Mouse (Mus musculus): ENCODE measurements around the gene Olfr678.
"Not testable (repeated sequence)": the region's sequence is repeated elsewhere in the genome, so short reads cannot be mapped to it uniquely, and the experiment has no call there.

Gene Olfr678

DNA sequence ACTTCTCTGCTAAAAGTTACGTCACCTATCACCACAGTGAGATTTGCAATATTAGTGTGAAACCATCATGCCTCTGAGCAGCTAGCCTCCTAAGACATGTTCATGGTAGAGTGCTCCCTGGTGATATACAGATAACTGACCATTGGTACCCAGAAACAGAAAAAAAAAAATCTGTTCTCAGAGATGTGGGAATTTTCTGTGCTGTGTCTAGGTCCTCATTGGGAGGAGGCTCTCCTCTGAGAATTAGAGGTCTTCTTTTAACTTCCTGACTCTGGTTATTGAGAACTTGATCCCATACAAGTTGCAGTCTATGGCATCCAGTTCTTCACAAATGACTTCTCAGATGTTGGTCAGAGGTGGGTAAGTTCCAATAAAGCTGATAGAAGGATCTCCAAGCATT is at the start of gene Olfr678:
Olfr678 (plus strand) TSS at position 301 of the 400 bp plus-strand sequence.
- no peak for DNase-seq (ENCODE audit: low spot score)

GRCm38 (mm10) chr7:105022530-105022929 is 41.7 kb upstream of the Olfr678 start:
- no peak for DNase-seq (ENCODE audit: low spot score)

- DNase-seq (ENCODE audit: low spot score), result no peak
These were observed 35.9 kb upstream of the Olfr678 start, which contains the start of gene Olfr675 for GRCm38 (mm10) chr7:105028360-105028759. Gene Olfr675, minus strand, starts transcription at chr7:105028460.

DNA sequence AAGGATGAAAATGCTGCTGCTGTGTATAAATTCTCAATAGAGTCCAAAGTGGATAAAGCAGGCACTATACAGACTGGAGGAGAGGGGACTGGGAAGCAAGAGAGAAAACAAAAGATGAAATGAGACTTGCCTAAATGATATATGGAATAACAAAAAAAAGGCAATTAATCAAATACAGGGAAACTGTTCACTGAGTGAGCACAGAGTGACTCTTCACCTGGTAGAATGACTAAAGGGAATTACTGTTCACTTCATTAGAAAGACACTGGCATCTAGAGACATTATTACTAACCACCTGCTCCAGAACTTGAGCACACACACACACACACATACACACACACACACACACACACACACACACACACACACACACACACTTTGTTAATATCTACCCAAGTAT is 31.9 kb upstream of the Olfr678 start, which contains the start of gene Olfr676:
Olfr676 (plus strand) TSS at position 301 of the 400 bp plus-strand sequence.
- DNase-seq (ENCODE audit: low spot score), result no peak

- not testable (repeated sequence) for DNase-seq (ENCODE audit: low spot score)
These were observed 30.4 kb upstream of the Olfr678 start for GRCm38 (mm10) chr7:105033836-105034235.

GRCm38 (mm10) chr7:105058951-105059350 is 5.3 kb upstream of the Olfr678 start:
- DNase-seq (ENCODE audit: low spot score), result no peak

GRCm38 (mm10) chr7:105080905-105081304 is 16.6 kb downstream of the Olfr678 start, which contains the start of gene Olfr679:
Gene Olfr679, plus strand, starts transcription at chr7:105081205.
- DNase-seq (ENCODE audit: low spot score), result no peak

DNA sequence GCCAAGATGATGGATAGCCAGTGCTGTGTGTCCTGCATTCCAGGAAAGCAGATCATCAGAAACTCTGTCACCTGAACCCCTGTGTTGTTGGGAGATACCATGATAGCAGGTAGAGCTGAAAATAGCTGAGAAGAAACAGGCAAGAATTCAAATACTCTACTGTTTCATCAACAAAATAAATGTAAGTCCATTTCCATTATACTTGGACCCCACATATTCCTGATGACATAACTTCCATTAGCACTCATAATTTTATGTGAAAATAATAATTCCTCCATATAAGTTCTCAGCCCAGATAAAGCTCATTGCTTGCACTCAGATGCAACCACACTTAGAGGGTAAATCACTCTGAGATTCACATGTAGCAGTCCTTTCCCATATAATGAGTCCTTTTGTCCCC is 28.4 kb downstream of the Olfr678 start, which contains the start of gene Olfr680-ps1:
Olfr680-ps1 (minus strand) TSS at position 101 of the 400 bp plus-strand sequence.
- DNase-seq (ENCODE audit: low spot score), result not testable (repeated sequence)

DNA sequence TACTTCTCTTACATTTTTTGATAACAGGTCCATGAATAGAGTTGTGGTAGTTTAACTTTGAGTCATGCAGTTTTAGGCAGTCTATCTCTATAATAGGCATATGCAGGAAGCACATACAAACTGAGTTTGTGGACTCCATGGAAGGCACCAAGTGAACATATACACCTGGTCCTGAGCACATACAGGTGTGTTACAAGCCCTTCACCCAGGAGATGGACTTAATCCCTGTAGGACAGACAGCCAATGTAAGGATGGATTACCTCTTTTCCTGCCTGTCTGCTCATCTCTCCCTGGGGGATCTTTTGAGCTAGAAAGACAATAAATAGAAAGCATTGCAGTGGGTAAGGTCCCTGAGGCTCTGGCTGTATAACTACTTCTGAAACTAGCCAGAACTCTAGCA is 52.3 kb downstream of the Olfr678 start, which contains the start of gene Olfr681:
Olfr681 (plus strand) TSS at position 301 of the 400 bp plus-strand sequence.
- no peak for DNase-seq (ENCODE audit: low spot score)
